Mouse (Mus musculus): ENCODE data around the gene Pkmyt1.
"Not testable (repeated sequence)": the region's sequence is repeated elsewhere in the genome, so short reads cannot be mapped to it uniquely, and the experiment has no call there.

The Pkmyt1 gene

DNA sequence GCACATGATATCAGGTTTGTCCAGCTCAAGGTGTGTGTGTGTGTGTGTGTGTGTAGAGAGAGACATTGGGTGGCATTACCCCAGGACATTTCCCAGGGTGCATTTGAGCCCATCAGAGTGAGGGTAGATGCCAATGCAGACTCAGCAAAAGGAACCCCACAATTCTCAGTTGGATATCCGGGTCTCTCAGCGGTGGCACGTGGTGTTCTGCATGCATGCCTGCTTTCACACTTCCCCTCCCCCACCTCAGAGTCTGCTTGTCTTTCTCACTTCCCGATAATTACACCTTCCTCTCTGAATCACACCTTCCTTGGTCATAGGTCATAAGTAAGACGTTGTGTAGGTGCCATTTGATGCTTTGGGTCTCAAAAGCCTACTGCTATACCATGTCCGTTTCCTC is 21.9 kb downstream of the Pkmyt1 start:
- DNase-seq (ENCODE audit: low spot score): no peak

DNA sequence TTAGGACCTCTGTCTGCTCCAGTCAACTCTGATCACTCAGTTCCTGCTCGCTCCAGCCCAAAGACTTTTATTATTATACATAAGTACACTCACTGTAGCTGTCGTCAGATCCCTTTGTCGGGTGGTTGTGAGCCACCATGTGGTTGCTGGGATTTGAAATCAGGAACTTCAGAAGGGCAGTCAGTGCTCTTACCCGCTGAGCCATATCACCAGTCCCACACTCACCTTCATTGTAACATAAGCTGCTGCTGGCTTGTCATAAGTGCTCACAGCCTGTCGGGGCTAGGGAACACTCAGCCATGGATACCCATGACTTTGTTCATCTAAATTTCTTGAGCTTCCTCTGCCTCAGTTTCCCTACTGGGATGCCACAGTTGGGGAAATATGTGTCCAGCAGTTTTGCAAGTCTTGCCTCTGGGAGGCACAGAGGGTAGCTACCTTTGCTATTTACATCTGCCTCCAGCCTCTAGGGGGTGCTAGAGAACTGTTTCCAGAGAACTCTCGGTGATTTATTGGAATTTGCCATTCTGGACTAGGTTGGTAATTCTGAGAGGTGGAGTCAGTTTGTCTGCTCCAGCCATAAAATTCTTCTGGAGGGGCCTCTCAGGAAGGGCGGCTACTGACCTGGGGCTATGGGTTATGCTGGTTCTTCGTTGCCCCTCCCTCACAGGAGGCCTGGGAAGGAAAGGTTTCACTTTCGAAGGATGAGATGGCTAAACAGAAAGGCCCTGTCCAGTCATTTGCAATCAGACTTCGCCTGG is 22.7 kb downstream of the Pkmyt1 start:
- no peak for DNase-seq (ENCODE audit: low spot score)

DNA sequence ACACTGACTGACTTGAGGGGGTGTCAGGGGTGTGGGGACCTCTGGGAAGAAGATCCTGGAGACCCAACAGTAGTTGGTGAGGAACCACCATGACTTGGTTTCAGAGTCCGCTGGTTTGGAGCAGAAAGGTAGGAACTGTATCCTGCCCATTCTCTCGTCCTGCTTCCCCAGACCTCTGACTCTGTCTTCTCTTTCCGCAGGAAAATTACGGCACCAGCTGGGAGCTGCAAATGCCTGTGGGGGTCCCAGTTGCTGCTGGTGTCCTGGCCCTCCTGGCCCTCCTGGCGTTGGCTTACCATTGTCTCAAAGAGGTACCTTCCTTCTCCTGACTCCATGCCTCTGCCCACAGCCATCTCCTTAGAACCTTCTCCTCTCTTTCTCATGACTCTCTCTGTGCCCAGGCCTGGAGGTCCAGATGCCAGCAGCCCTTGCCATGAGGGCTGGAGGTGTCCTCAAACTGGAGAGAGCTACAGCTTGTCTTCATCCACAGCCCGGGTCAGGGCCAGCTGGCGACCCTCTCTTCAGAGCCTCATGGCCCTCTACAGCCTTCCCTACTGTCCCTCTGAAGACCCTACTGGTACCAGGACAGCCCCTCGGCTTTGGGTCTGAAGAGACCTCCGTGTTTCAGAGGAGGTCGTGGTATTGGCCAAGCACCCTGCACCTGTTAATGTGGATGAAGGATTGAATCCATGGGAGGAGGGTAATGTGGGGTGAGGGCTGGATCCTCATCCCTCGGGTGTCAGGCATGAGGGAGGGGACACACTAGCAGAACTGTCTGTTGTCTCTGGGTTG is 23.5 kb downstream of the Pkmyt1 start:
- DNase-seq (ENCODE audit: low spot score): no peak

DNA sequence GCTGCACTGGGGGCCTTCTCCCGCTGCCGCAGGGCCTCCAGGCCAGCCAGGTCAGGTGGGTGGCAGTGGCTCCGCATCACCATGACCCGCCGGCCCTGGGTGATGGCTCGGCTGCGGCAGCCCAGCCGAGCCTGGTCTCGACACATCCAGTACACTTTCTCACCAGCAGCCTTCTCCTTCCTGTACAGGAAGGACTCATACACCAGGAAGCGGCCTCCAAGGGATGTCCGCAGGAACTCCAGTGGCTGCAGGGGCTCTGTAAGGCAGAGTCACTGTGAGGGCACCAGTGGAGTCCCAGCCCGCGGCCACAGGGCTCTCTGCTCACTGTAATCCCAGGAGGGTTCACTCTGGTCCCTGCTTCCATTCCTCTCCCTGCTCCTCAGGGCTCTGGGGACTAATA is 29.6 kb downstream of the Pkmyt1 start:
- no peak for DNase-seq (ENCODE audit: low spot score)

DNA sequence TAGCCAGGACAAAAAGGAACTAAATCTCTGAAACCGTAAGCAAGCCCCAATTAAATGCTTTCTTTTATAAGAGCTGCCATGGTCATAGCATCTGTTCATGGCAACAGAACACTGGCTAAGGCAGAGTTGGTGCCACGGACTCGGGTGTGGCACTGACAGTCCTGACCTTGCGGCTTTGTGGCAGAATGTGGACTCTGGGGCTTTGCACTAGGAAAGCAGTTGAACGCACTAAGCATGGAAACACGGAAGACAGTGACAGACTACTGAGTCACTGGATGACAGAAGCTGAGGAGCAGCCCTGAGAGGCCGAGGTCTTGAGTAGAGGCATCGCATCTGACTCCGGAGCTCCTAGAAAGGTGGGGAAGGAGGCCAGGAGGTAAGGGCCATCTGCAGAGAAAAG is 31.4 kb downstream of the Pkmyt1 start:
- DNase-seq (ENCODE audit: low spot score): no peak

DNA sequence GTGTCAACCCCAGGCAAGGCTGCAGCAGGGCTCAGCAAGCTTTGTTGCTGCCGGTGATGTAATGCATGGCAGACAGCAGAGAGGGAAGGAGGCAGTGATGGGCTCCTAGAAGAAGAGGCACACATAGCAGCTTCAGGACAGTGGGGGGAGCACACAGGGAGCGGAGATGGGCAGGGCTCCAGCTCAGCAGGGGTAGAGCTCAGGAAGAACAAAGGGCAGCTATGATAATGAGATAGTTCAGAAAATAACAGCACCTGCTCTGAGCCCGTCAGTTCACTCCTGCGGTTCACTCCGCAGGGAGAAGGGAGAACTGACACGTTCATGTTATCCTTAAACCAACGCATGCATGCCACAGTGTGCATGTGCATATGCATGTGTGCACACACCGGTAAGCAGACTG is 32.7 kb downstream of the Pkmyt1 start:
- no peak for DNase-seq (ENCODE audit: low spot score)

DNA sequence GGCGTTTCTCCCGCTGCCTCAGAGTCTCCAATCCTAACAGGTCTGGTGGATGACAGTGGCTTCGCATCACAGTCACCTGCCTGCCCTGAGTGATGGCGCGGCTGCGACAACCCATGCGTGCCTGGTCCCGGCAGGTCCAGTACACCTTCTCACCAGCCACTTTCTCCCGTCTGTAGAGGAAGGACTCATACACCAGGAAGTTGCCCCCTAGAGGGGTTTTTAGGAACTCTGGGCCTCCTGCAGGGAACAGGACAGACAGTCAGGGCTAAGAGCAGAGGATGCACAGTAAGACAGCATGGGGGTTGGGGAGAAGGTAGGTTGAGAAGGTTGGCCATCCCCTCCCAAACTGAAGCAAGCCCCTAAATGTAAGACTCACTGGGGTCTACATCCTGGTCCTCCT is 34.1 kb downstream of the Pkmyt1 start:
- DNase-seq (ENCODE audit: low spot score): no peak

DNA sequence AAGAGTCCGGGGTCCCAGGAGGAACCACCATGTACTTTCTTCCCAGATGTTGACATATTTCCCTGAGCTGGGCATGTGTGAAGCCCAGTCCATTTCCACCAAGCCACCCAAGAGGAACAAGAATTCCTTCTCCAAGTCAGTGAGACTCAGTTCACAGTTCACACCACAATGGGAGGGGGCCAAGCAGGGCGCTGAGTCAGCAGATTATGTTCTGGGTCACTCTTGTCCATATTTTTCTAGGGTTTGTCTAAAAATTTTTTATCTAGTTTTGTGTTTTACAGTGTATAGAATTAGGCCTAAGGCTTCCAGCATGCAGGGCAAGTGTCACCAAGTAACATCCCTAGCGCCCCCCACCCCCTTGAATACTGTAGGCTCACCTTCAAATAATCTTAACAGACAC is 35.0 kb downstream of the Pkmyt1 start:
- no peak for DNase-seq (ENCODE audit: low spot score)

DNA sequence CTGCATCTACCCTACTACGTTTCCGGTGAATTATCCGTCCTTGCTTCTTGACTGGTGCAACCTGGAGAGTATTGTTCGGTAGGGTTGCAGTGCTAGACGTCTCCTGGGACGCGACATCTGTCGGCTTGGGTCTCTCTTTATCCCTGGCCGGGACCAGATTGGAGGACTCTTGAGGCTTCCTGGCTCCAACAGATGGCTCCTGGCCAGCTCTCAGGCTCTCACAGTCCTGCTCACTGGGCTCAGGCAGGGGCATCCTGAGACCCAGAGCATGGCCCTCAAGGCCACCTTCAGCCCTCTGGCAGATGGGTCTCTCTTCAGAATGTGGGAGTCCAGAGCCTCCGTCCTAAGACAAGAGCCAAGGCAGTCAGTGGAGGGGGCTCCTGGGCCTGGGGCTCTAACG is 36.8 kb downstream of the Pkmyt1 start:
- no peak for DNase-seq (ENCODE audit: low spot score)

DNA sequence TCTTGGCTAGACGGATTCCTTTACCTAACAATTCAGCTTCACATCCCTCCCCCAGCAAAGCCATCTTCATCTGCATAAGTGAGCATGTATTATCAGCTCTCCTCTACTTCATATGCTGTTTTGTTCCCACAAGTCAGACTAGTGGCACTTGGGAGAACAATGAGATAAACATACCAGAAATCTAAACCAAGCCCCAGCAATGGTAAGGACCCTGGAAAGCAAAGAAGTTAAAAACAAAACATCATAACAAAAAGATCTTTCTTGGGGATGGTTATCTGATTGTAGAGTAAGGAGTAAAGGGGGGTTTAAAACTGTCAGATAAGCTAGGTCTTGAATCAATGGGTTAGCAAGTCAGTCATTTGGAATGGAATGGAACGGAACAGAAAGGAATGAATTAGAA is 44.4 kb downstream of the Pkmyt1 start:
- no peak for DNase-seq (ENCODE audit: low spot score)

DNA sequence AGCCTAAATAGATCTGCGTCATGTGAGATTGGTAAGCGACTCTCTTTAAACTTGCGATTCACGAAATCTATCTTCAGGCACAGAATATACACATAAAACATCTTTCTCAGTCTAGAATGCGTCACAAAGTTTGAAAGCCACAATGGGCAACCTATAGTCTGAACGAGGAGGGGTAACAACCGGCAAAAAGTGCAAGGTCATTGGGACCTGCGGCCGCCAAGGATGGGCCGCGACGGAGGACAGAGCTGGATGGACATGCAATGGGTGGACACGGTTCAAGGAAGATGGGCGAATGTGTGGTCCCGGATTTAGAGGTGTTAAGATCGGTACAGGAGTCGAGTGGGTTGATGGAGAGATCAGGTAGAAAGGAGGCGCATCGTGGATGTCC is 44.8 kb downstream of the Pkmyt1 start:
- DNase-seq (ENCODE audit: low spot score): no peak

DNA sequence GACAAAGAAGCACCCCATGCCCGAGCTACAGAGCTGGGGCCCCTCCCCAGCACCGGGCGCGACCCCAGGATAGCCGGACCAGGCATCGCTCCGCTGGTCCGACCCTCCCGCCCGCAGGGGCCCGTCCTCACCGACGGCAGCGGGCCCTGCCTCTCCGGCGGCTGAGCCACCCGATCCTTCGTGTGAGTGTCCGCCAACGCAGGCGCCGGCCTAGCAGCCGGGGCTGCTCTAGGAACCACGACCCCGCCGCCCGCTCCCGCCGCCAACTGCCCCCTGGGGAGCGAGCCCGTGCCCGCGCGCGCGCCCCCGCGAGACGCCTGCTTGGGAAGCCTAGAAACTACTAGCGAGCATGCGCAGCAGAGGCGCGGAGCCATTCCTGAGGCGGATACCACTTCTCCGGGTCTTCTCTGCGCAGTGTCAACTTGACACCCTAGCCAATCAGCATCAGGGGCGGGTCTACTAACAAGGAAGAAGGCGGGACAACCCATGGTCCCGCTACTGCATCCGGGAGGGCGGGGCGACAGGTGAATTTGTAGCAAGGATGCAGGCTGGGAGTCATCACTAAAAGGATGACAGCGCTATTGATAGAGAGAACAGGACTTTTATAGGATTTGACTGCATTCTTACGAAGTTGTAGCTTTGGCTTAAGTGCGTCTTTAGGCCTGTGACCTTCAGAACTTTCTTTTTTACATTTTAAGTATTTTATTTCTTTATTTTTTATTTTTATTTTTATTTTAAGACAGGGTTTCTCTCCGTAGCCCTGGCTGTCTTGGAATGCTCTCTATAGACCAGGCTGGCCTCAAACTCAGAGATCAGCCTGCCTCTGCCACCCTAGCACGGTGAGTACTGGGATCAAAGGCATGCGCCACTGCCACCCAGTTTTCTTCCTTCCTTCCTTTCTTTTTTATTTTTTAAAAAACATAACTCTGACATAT is 45.4 kb downstream of the Pkmyt1 start, which contains the start of gene Flywch1:
Flywch1 (minus strand) TSS at position 319 of the 935 bp plus-strand sequence.
- peak; percentile 94 for DNase-seq (ENCODE audit: low spot score)

DNA sequence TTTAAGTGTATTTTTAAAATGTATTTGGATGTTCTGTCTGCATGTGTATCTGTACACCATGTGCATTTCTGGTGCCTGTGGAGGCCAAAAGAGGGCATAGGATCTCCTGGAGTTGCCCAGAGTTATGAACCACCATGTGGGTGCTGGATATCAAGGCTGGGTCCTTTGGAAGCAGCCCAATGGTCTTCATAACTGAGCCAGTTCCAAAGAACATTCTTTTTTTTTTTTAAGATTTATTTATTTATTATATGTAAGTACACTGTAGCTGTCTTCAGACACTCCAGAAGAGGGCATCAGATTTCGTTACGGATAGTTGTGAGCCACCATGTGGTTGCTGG is 46.1 kb downstream of the Pkmyt1 start:
- DNase-seq (ENCODE audit: low spot score): not testable (repeated sequence)

DNA sequence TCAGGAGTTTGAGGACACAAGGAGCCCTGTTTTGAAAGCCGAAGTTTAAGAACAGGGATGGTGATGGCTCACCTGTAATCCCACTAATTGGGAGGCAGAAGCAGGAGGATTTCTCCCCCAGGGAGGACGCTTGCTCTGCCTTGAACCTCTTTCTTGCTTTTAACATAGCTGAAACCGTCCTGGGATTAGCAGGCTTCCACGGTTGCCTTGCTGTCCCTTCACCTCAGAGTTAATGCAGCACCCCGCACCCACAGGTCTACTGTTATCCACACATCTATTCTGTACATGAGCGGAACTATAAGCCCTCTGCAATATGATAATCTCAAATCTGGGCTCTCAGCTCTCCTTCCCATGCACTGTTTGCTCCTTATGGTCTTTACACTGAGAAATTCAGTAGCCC is 47.5 kb downstream of the Pkmyt1 start:
- no peak for DNase-seq (ENCODE audit: low spot score)

DNA sequence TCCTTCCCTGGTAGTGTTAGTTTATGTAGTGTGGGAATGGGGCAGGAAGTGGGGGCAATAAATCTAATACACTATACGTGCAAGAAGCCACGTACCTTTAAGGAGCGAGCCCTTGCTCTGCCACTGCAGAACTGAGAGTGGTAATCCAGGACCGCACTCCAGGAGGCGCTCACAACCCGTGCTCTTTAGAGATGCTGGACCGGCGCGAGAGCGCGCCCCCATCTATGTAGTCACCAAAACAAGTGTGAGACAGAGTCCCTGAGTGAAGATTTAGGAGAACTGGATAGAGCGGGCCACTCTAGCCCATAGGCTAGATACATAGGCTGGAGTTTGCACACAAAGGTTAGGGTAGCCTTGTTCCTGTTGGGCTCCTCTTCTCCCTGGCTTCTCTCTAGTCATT is 48.0 kb downstream of the Pkmyt1 start:
- peak; percentile 35 for DNase-seq (ENCODE audit: low spot score)

DNA sequence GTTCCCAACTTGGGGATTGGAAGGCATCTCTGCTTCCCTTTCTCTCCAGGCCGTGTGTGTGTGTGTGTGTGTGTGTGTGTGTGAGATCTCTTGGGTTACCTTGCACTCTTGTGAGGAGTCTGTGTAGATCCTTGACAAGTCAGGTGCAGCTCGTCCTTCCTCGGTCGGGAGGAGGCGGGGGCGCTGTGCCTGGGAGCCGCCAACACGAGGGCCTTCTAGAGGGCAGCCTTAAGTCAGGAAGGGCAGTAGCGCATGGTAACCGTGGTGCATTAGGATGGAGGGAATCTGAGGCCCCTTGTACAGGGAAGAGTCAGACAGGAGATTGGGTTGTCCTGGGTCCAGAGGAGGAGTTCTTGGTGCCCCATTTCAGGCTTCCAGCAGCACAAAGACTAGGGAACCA is 50.1 kb downstream of the Pkmyt1 start:
- no peak for DNase-seq (ENCODE audit: low spot score)

DNA sequence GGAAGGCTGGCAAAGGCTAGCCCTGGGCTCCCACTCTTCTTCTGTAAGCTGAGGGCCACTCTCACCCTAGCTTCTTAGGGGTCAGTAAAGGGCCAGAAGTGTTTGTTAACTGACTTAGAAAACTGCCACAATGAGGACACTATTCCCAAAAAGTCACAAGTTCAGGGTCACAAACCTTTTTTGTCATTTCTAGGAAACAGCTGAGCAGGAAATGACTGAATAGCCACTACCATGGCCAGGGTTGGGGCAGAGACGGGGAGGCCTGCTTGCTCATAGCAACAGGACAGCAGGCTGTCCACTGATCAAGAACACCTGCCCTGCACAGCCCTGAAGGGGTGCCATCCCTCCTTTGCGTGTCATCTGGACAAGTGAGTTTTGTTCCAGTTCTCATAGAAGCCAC is 51.0 kb downstream of the Pkmyt1 start:
- no peak for DNase-seq (ENCODE audit: low spot score)

DNA sequence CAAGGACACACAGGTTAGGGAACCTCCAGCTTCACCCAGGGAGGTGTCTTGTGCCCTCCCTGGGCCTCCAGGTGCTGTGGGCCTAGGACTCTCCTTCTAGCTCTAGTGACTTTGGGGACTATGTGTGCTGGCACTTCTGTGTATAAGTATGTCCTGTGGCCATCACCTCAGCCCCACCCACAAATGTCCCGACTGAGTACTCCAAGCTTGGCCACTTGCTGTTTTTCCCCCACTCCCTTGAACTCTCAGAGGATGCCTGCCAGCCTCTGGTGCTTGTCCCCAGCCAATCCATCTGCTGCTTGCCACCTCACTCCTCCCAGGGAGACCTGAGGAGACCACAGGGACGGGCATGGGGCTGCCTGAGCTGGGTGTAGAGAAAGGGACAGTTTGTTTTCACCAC is 52.3 kb downstream of the Pkmyt1 start:
- no peak for DNase-seq (ENCODE audit: low spot score)

DNA sequence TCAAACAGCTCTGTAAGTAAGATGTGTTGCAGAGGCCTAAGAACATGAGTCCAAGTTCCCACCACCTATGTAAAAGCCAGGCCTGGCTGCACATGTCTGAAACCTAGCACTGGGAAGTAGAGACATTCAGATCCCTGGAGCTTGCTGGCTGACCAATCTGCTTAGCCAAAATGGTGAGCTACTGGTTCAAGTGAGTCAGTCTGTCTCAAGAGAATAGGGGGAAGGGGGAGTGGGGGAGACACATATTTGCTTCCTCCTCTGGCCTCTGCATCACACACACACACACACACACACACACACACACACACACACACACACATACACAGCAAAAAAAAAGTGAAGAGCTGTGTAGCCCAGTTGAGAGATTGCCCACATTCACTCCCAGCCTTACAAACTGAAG is 57.2 kb downstream of the Pkmyt1 start:
- DNase-seq (ENCODE audit: low spot score): no peak

DNA sequence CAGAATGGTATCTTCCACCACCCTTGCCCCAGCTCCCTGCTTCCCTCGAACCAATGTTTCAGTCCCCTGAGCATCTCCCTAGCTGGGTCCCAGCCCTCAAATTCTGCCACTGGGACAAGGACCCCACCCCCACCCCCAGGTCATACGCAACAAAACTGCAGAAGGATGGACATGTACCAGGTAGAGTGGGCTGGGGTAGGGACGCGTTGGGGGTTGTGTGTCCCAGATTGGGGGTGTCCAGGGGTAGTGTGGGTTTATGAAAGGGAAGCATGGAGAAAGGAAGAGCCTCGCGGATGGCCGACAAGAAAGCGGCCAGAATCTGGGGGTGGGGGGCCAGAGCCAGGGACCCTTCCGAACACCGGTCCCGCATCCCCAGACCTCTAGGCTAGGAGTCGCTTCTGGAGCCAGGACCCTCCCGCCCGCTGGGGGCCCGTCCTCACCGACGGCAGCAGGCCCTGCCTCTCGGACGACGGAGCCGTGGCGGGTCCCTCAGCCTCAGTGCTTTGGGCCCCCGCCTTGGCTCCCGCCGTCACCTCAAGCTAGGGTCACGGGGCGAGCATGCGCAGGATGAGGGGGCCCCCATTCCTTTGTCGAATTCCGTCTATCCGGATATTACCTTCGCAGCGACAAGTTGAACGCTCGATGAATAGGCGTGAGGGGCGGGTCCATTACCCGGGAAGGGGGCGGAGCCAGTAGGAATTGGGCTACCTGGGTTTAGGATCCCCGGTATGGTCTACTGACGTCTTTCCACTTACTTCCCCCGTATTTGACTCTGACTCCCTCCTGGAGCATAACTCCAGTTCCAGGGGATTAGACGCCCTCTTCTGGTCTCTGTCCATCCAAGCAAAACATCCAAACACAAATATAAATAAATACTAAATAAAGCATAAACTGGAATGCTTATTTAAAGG is 59.7 kb downstream of the Pkmyt1 start, which contains the start of gene Flywch2:
Flywch2 (minus strand) TSS at position 521 of the 911 bp plus-strand sequence.
- DNase-seq (ENCODE audit: low spot score): peak; percentile 30
